Mouse (Mus musculus) thymus, postnatal 10 days (tissue): ENCODE data around the gene Pcdh7.

Experiments
- DNase-seq, 2 experiments: peaks; one replicate each; pipeline ENCODE4 v3.0.0; 2021; ENCODE audit warnings: low spot score in 2 of 2

Pcdh7 gene

DNA sequence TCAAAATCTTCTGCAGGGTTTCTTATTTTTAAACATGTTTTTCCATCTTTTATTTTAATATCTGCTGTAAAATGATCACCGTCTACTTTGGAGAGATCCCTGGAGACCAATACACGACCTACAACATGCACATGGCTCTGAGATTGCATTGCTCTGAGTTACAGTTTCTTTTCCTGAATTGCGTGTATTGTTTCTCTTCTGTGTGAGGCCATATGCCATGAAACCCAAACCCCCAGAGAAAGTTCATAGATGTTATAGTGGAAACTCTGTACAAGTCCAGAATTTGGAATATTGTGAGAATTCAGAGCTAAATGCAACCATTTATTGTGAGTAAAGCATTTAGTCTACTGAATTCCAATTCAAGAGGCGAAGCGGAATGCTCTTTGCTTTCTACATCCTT is 203.4 kb downstream of the Pcdh7 start:
- DNase-seq, result no peak

DNA sequence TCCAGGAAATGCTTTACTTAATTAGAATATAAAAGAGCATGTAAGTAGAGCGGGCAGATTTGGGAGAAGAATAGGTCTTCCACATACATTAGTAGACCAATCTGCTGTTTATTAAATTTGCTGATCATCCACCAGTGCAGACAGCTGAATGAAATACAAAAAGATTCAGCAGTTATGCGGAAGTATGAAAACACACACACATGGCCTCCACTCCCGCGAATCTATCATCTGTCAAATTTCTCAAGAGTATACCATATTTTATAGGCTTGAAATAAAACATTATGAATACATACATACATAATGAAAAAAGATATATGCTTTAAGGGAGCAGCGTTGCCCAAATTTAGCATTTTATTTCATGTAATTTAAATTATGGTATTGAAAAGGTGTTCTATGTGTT is 213.6 kb downstream of the Pcdh7 start:
- no peak for DNase-seq

DNA sequence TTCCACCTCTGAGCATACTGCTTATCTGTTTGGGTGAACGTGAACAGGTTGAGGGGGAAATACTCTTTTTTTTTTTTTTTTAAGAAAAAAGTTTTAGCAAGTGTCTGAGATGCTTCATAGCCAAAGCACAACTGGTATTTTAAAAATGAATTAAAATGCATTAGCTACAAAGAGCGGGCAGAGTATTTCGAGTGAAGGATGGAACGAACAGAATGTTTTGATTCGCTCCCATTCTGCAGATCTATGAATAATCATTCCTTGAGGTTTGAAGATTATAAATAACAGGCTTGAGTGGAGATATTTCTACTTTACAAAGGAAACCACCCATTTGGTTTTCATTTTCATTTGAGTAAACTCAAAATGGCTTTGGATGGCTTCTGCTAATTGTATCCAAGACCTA is 214.0 kb downstream of the Pcdh7 start:
- no peak for DNase-seq

DNA sequence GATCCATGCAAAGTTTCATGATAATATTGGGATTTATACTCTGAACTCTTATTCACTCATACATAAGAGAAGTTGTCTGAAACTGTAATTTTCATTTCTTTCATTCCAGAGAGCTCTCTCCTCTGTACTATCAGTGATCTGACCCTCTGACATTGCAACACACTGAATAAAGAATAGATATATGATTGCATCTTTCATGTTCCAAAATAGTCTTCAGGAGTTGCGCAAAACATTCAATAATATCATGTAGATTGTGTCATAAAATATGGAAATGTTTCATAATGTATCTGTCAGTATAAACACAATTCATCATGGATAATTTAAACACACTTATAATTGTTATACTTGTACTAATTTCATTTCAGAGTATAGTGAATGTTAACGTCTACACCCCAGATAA is 216.9 kb downstream of the Pcdh7 start:
- no peak for DNase-seq

DNA sequence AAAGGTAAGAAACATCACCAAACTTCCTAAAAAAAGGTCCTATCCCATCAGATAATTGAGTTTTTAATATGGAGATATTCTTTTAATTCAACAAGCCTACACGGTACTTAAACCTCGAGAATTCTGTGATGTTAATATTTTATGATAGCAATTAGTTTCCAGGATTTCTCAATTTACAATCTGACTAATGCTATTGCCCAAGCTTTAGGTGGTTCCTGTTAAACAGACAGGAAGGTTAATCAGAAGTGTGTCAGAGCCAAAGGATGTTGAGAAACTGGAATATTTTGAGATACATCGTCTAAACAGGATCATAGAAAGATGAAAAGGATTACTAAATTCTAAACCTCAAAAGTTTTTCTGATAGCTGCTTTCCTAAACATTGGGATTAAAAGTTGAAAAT is 222.7 kb downstream of the Pcdh7 start:
- DNase-seq, result no peak

DNA sequence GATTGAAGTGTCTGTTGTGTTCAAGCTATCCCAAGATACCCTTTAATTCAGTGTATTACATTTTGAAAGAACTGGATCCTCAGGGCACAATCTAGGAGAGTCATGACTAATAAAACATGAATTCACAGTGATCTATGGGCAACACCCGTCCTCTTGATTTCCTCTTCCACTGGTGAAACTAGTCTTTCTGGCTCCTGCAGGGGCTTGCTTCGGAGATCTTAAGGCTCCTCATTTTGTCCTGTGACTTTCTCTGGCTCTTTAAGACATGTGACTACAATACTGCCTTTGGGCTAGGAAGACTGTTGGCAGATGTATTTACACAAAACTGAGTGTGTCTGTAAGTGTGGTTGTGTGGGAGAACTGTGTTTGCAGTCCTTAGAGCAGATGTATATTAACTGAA is 225.4 kb downstream of the Pcdh7 start:
- no peak for DNase-seq

DNA sequence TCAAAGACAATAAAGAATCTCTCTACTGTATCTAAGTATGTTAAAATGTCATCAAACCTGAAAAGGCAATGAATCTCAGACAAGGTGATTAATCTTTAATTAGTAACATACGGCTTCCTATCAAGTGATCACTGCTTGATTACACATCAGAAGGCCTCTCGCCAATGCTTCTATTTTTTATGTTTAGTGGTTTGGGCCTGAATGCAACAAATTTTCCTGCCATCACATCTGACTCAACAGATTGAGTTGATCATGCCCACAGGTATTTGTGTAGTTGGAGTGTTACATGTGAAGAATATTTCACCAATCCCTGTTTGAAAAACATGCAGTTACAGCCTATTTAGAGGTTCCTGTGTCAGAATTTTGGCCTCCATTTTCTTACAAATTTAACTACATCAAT is 225.8 kb downstream of the Pcdh7 start:
- no peak for DNase-seq

DNA sequence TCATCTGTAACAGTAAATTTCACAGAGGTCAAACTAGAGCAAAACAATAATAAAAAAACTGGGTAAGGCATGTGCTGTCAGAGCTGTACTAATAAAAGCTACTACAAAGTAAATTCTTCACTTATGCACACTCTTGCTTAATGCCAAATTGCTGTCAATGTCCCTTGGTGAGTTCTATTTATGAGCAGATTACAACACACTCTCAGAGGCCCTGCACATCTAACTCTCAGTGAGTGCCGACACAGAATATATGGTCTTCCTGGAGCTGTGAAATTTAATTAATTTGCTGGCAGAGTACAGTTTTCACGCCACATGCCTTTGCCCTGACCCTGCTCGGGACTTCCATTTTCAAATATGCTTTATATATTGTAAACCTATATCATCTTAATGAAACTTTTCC is 227.7 kb downstream of the Pcdh7 start:
- no peak for DNase-seq

DNA sequence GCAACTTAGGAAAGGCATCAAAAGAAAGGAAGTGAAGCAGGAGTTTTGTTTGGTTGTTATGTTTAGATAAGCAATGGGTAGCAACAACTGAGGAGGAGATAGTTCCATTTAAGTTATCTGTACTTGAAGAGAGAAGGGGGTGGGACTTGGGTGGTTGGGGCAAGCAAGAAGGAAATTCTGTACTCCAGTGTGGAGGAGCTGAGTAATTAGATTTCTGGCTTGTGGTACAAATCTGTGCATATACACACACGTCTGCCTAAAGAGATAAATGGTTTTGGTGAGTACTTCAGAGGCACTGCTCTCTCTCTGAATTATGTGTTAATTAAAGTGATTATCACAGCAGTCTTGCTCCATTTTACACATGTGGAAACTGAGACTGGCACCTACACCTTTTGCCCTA is 241.6 kb downstream of the Pcdh7 start:
- no peak for DNase-seq

DNA sequence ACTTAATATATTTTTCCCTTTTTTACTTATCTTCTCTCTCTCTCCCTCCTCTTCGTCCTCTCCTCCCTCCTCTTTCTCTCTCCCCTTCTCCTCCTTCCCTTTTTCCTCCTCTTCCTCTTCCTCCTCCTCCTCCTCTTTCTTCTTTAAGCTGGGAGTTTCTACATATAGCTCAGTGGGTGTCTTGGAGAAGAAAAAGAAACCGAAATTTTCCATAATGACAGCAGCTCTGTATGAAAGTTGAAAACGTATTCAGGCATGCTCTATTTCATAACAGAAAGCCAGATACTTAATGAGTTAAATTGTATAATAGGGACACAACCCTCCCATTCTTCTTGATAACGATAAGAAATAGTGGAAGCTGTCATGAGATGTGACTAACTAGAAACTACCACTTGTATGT is 246.0 kb downstream of the Pcdh7 start:
- DNase-seq, result no peak

DNA sequence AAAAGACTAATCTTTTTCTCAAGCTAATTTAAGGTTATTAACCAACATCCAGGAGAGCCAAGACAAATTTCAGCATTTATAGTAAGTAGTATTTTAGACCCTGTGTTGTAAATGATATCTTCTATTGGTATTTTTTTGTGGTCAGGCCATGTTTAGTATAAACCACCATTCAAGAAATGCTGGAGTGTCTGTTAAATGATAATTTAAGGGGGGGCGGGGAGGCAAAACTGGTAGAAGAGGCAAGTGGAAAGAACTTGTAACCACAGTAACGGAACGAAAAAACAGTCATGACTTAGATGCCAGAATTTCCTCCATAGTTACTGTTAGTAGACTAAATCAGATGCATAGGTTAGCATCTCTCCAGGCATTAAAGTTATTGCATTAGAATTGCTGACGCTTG is 246.4 kb downstream of the Pcdh7 start:
- DNase-seq, result no peak

DNA sequence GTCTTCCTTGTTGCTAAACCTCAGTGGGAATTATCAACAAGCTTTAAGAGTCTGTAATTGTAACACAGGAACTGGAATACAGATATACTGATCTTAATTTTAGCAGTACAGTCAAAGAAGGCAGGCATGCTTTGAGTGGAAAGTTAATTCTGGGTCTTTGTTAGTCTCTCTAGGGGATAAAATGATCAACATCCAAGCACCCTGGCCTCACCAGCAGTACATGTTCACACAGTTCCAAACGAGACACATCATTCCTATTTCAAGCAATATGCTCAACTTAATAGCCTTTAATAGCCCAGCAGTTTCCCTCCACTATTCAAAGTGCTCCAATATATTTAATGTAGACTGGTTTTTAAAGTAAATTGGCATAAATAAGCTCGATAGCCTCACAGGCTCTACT is 275.8 kb downstream of the Pcdh7 start:
- no peak for DNase-seq

DNA sequence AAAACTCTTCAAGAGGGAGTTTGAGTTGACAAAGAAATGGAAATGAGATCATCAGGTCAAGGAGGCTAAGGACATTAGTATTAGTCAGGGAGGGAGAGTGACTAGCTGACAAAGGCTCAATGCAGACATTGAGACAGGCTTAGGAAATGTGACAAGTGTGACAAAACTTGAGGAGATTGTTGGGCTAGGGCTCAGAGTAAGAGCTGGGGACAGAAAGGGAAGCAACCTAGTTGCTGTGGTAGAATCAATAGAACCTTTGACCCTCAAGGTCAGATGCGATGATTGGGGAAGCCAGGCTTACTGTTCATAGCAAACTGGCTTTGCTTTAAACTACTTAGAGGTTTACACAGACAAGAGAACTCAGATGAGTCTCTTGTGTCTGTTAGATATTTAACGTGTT is 303.6 kb downstream of the Pcdh7 start:
- DNase-seq, result no peak

DNA sequence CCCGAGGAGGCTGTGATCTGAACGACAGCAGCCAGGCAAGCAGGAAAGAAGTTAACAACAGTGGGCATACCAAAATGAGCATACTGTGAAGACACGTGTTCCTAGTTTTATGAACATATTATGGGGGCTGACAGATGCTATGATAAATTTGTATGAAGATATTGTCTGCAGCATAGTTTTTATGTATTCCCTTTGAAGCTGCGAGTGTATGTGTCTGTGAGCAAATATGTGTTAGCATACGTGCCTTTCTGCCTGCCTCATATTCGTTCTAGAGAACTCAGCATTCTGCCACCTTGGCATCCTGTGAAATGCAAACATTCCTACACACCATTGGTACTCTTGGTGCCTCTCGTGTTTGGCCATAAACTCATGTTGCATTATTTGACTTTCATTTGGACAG is 307.4 kb downstream of the Pcdh7 start:
- no peak for DNase-seq

DNA sequence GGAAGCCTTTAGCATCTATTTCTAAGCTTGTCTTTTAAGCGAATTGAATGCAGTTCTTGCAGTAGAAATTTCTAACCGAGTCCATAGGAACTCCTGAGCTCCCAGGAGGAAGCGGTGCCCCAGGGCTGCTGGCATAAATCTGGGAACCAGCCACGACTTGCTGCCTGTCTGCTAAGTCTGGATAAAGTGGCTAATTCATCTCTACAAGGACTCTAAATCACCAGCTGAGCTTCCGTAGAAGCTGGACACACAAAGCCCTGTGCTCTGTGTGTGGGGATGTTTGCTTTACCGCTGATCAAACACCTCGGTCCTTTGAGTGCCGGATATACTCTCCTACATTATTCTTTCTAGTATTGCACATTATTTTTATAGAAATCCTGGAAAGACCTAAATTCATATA is 308.0 kb downstream of the Pcdh7 start:
- no peak for DNase-seq

DNA sequence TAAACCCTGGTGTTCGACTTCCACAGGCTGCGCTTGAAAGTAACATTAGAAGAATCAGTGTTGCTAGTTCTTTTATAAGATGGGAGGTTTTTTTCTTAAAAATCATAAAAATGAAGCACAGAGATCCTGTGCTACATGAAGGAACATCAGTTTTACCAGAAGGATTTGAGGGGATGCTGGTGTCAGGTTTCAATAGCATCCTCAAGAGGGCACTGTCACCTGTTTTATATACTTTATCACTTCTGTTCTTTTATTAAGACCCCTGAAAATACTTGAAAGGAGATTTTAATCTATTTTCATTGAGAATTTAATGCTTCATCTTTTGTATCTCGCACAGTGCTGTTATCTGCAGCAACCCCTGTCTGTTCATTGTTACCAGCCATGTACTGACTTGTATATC is 322.1 kb downstream of the Pcdh7 start:
- no peak for DNase-seq

DNA sequence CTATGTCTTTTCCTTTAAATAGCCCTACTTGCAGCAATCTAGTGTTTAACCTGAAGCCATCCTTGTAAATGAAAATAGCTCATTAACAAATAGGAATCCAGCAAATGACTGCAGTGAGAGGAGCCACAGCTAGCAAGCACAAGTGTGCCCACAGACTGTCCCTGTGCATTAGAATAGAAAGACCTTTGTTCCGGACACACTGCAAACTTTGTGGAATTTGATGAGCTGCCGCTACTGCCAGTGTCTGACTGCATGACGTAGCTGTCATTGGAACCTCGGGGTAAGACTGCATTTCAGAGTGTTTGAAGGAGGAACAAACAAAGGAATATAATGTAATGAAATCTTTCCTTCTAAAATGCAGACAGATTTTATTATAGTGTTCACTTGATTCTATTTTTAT is 326.4 kb downstream of the Pcdh7 start:
- no peak for DNase-seq

DNA sequence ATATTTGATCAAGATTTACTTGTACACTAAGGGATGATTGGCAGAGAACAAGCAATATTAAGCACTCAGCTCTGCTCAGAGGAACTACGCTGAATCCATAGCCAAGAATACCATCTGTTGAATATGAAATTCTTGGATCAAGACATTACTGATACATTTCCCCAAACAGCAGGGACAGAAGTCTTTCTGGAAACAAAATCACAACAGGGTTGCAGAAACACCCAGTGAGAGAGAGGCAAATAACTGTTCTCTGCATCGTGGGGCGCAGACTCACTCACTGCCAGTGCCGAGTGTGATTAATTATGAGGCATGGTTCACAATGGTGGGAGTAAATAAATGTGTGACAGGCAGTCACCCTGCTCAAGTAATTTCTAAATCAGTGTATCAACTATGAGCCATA is 363.3 kb downstream of the Pcdh7 start:
- DNase-seq, result no peak

DNA sequence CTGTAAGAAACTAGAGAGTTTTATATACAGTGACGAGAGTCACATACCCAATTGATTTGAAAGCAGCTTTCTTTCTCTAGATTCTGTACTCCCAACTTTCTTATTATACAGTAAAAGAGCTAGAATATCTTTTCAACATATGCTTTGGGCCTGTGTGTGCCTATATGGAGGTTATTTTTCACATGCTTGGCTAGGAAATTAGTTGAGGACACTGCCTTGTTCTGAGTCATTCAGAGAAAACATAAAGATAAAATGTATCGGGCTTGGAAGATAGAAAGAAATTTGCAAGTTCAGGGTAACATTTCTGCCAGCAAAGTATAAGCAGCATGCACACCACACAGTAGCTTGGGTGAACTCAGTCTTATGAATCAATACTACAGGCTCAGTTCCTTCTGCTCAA is 364.5 kb downstream of the Pcdh7 start:
- no peak for DNase-seq

DNA sequence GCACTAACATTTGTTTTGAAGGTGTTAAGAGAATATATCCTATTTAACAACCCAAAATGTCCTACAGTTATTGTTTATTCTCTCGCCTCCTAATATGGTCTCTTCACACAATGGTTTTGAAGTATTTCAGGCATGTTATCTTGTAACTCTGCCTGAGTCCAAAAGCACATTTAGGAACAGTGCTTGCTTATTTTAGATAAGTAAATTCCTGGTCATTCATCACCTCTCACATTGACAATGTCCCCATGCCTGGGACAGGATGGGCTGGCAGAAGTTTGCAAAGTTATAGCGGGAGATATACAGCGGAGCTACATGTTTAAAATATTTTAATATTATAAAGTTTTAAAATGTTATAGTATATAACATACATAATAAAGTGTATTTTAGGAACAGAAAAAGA is 365.3 kb downstream of the Pcdh7 start:
- no peak for DNase-seq

DNA sequence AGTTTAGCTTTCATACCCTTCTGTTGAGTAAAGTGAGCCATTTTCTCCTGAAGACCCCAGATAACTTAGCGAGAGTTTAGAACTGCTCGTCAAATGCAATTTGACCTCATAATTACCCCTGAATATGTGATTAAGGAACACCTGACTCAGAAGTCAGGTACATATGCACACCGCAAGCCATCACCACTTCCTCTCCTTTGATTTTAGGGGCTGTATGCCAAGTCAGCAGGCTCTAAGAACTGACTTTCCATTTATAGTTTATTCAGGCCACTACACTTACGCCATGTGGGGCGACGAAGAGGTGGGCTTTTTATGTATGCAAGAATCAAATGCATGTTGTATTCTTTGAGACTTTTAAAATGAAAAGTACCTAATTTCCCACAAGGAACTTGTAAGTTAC is 366.2 kb downstream of the Pcdh7 start:
- peak; percentile 10 to 11 for DNase-seq

DNA sequence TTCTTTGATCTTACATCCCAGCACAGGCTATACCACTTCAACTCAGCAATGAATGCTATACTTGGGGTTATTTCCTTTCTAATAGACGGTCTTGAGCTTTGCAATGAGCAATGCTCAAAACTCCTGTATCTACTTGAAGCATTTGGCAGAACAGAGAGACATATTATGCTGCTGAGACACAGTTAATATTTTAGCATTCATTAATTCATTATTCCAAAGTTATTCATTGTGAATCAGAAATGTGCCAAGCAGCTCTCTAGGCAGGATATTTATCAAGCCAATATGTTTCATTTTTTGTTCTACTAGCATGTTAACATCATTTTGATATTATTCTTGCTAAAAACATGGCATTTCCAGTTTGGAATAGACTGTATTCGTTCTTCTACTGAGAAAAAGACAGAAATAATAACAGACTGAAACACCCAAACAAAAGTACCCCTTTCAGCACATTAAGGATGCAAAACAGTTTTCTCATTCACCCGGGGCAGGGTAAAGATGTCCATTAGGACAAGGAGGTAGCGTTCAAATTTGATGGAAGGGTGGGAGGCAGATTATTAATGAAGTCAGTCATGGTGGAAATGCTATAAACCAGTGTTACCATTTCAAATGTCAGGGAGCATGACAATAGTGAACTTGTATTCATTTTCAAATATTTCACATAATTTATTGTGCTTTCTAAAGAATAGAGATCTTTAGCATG is 391.0 kb downstream of the Pcdh7 start:
- DNase-seq, result no peak

DNA sequence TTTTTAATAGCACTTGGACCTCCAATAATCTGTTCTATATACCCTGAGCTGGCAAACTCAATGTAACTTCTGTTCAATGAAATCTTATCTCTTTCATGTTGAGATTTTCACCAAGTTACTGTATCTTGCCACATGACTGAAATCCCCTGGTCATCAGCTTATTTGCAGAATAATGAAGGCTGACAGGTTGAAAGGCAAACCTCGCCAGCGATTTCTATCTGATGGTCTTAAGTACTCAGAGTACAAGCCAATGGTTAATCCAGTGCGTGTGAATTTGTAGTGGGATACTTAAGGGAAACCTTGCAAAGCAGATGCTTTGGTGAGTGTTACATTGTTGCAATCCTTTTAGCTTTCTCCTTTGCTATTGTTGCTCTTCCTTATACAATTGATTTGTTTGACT is 398.3 kb downstream of the Pcdh7 start:
- no peak for DNase-seq

DNA sequence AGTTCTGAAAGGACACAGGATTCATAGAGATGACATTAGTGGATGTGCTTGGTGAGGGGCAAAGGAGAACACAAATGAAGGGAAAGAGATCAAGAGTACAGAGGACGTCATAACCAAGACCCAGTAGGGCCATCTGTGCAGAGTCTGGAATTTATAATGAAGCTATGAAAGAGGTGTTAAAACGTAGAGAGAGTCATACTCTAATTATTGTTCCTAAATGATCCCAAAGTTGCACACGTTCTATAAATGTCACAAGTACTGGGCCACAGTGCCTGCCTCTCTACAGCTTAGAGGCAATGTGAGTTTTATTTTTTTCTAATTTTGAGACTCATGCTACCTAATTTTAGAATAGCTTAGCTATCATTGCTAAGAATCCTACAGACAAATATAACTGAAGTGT is 400.1 kb downstream of the Pcdh7 start:
- DNase-seq, result no peak
